Mouse (Mus musculus) c-Kit-positive CD71-negative TER-119-negative erythroid progenitor cells, embryonic 14.5 days (primary cell): ENCODE data around the gene Mphosph10.
A peak's percentile ranks its signal among the peaks of the same experiment; 100 is the strongest.

ENCODE experiments used
- DNase-seq: peaks from one replicate; pipeline ENCODE4 v3.0.0-alpha.2; 2013; ENCODE audit warnings: low read depth

Gene Mphosph10

DNA sequence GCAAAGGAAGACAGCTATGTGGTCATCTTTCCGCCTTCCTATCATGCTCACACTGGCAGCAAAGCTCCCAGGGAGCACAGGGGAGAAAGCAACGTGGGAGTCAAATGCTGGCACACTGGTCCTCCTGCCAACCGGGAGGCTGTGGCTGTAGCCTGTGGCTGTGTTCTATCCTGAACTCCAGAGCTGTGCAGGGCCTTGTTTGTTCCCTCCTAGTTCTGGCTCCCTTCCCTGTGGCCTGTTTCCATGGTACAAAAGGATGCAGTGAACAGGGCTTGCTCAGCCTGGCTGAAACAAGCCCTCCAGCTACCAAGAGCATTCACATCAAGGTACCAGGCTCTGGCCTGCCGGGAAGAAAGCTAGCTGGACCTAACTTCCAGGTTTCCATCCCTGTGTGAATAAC, 41.0 kb downstream of the Mphosph10 start:
- no peak for DNase-seq

DNA sequence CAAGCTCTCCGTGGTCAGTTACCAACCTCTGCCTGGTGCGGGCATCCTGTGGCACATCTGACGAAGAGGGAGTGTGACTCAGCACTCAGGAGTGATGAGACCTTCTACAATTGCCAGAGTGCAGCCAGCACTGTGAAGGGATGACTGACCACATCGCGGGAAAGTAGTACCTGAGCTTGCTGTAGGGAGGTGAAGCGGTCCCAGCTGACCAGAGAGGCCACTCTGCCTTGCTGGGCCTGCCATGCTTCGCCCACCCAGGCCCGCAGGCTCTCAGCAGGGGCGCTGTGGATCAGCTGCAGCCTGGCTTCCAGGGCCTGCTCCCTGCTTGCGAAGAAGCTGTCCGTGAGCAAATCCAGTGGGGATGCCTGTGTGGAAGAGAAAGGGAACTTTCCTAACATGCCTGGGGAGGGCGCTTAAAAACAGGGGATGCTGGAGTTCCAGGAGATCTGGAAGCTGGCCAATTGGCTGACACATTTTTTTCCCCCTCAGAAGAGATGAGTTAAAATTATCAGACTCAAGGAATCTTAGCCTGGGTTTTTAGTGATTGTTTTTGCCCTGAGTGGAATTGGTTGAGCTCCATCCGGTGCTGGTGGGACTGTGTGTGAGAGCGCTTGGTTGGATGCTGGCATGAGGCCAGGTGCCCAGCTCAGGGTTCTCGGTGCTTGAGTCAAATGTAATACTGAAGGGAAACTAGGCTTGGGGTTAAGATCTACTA, 42.8 kb downstream of the Mphosph10 start:
- DNase-seq, result no peak

DNA sequence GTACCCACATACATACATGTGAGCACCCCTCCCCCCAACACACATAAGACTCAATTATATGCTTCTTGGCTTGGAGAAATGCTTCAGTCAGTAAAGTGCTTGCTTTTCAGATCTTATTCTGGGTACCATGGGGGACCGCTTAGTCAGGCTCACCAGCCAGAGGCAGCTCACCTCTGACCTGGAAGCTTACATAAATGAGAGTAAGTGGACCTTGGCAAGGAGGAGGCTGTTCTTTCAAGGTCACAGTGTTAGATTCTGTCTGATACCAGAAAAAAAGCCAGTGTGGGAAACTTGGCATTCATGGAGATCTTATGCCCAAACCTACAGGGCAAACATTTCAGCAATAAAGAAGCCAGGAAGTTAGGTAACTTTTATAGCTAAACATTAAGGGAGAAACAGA, 44.3 kb downstream of the Mphosph10 start:
- no peak for DNase-seq

DNA sequence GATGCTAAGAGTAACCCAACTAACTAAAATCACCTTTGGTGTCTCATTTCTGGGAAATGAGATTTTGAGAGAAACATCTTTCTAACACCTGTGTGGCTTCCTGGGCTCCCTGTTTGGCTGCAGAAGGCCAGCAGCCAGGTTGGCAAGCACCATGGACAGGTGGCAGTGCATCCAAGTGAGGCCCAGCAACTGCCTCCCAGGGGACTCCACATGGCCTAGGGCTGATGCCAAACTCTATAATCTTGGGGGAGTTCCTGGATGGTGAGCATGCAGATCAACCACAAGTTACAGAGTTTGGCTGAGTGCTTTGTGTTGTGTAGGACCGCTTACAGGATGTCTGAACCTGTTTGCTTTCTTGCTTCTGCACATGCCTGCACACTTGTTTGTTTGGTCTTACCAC, 59.4 kb downstream of the Mphosph10 start:
- DNase-seq, result no peak

DNA sequence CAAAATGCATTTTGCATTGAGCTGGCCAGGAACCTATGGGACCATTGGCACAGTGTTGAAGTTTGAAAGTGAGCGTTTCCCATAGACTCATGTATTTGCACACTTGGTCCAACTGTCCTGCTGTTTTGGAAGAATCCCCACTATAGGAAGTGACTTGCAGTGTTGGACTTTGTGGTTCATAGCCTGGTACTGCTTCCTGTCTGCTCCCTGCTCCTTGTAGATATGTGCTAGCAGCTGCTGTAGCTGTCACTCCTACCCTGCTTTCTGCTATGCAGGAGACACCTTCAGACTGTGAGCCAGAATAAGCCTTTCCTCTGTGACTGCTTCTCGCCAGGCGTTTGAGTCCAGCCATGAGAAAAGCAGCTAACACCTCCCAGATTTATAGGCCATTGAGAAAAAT, 60.8 kb downstream of the Mphosph10 start:
- DNase-seq, result no peak

DNA sequence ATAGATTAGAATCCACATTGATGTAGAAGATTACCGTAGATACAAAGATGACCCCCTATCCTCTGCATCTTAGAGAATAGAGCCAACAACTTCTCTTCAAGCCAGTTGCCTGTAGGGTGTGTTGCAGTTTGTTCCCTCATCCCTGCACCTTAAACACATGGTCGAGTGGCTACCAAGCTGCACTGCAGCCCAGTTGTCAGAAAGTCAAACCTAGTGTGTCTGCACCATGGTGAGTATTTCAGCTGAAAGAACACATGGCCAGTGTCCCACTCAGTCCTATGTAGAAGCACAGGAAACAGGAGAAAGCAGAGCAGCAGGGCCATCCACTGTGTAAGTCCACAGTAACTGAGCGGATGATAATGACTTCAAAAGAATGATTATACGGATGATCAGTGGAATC, 64.6 kb downstream of the Mphosph10 start:
- no peak for DNase-seq

DNA sequence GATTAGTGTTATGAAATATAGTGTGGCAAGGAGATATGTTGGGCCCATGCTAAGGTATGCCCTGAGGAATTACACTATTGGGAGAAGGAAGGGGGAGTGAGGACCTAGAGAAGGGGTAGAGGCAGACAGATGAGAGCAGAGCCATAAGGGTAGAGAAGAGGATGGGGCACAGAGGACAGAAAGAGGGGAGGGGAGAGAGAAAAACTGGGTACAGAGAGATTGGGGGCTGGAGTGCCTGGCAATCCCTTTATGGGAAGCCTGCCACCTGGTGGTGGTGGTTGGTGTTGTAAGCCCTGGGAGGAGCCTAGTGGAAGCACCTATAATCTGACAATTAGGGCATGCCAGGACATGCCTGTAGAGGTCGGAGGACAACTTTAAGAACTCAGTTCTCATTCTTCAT, 65.2 kb downstream of the Mphosph10 start:
- peak; percentile 67 for DNase-seq
